Mouse (Mus musculus): ENCODE measurements around the gene Nbdy. TPM values are rescaled to one million over a fixed set of nuclear protein-coding genes. Genes with fewer than 3 reads are reported as not detected.

Nbdy gene
- 72.7 and 108 TPM in 2 replicates for total RNA-seq (2021)
- long read RNA-seq, transcript Nbdy-204 (3 exons, 1,346 nt) = minor isoform, 5 of 18 reads
- long read RNA-seq, transcript Nbdy-201 (4 exons, 788 nt) = major isoform, 11 of 18 reads
- long read RNA-seq, partial matches to known transcripts = 0 of 18 reads
- long read RNA-seq, other reads (novel, unspliced or antisense) = 2 of 18 reads

DNA sequence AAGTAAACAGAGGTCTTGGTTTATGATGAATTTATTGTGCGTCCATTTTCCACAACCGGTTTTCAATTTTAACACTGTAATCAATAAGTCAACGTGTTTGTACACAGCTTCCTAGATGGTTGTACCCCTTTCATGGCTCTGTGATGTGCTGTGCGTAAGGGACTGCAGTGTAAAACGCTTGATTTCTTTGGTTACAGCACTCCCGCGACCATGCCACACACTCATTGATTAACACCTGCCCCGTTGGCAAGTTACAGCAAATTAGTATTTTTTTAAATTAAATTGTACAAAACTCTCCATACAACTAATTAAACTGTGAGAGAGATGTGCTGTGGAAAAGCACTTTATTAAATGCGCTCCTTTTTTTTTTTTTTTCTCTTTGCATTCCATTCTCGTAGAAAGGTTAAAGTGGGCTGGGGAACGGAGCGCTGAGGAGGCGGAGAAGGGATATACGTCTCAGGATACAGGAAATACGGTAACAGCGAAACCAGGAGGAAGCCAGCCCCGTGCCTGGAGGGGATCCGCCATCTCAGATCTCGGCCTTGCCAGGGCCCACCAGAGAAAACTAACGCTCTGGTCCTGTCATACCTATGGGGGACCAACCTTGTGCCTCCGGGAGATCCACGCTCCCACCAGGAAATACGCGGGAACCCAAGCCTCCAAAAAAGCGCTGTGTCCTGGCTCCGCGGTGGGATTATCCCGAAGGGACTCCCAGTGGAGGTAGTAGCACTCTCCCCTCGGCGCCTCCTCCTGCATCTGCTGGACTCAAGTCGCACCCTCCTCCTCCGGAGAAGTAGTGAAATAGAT lies at the start of gene Nbdy:
Gene Nbdy (plus strand): TSS at position 481 of the 807 bp plus-strand sequence.
- peak; percentile 56 for DNase-seq

DNA sequence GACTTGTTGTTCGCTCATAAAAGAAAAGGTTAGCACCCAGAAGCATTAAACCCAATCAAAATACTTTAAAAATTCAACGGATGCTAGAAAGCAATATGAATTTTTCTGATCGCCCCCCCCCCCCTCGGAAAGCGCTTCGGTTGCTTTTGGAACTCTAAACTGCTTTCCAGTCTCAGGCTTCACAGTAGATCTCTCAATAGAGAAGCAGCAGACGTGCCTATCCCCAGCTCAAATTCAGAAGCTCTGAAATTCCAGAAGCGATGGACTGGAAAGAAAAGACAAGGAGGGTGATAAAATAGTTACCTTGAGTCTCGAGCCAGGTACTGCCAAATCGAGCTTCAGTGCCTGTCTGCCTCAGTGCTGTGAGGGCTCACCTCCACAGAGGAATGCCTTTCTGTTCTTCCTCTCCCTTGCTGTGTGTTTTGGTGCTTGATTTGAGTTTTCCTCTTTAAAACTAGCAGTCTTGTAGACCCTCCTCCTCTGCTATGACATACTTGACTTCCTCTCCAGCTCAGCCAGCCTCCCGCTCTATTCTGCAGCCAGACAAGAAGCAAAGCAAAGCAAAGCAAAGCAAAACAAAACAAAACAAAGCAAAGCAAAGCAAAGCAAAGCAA lies 27.5 kb upstream of the Nbdy start, which contains the start of gene Kctd12b:
Gene Kctd12b (minus strand): TSS at position 610 of the 614 bp plus-strand sequence.
- peak; percentile 2 for DNase-seq

DNA sequence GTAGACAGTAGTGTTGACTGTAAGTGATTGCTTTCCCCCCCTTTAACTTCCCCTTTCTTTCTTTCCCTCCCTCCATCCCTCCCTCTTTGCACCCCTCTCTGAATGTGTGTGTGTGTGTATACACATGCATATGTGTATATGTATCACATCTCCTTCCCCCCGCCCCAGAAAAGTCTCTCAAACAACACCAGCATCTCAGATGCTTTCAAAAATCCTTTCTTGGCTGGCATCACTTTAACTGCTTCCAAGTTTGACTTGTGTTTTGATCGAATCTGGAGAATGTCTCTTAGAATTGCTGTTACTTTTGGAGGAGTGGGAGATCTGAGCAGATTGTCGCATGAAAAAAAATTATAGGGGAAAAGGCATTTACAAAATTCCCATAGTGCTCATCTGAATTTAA lies 22.9 kb upstream of the Nbdy start:
- DNase-seq = no peak

DNA sequence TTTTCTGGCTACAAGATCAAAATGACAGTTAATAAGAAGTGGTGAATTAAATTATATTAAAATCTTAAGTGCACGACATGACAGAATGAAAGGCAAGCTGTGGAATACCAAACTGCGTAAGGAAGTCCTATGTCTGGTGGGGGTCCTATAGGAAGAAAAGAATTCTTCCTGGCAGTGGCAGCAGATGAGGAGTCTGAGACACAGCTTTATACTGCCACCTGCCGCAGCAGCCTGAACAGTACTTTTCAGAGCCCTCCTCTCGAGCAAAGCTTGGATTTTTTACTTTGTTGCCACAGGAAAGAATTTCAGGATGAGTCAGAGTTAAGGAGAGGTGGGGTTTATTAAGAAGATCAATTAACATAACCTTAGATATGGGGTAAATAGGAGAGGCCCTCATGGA lies 15.7 kb upstream of the Nbdy start:
- peak; percentile 6 for DNase-seq

DNA sequence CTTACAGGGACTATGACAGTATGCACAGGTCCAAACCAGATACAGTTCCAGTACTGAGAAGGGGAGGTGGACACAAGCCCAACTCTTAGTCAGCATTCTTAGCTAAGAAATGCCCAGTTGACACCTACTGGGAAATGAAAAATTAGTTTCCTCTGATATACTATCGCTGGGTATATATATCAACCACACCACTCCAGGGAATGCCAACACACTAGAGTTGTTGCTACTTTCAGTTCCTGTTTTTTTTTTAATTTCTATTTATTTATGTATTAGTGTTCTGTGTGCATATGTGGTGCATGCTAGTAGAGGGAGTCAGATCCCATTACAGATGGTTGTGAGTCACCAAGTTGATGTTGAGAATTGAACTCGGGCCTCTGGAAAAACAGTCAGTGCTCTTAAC lies 6.7 kb upstream of the Nbdy start:
- DNase-seq = no peak

DNA sequence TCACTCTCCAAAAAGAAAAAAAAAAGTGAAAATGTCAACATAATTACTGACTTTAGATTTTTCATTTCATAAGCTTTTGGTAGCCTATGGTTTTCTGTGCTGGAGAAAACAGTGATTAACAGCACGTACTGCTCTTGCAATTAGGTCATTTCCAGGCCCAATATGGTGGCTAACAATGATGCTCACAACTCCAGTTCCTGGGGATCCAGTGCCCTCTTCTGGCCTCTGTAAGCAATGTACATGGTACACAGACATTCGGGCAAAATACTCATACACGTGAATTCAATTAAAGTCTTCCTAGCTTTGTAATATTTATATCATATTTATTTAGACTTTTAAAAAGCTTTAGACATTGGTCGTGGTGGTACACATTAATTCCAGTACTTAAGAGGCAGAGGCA lies 3.8 kb upstream of the Nbdy start:
- DNase-seq = peak; percentile 15

DNA sequence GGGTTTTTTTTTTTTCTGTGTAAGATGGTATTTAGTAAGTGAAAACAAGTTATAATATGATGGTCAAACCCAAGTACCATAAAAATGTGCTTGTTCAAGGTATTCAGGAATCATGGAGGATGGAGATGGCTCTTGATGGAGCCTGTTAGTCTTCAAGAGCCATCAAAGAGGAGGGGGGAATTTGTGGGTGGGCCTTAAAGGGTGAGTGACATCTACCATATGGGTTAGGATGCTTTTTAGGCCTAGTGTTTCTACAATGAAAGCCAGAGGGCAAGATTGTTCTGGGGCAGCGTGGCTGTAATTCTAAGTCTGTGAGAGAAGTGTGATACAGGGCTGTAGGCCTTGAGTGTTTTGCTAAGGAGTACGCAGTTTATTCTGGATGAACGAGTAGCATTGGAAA lies 1.0 kb downstream of the Nbdy start:
- DNase-seq = no peak

DNA sequence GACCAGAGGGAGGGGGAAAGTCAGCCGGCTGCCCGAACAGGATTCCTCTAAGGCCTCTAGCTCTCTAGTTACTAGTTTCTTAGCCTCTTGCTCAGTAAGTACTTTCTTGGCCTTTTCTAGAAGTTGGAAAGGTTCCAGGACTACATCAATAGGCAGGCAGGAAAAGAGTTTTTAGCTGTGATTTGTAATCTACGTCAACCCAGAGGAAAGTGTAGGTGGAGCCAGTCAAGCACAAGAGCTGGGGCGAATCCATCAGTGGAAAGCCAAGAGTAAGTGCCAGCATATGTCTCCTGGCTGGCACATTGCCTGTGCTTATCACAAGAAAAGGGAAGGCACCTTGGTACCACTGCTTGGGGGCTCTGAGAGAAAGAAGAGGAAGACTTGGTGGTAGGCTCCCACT lies 12.3 kb downstream of the Nbdy start:
- no peak for DNase-seq

DNA sequence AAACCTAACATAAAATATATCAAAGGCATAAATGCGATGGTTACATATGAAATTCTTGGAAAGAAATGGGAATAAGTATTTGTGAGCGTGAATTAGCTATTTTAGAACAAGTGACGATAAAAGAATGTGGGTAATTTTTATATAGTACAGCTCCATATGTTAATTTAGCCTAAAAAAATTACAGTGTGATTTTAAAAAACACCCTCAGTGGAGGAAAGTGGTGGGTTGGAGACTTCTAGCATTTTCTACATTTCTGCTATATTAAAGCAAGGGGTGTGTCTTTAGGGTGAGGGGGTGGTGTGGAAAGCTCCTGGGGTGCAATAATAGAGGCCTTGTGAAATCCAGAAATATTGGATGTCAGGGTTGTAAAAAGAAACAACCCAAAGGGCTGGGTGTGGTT lies 19.1 kb downstream of the Nbdy start:
- no peak for DNase-seq

DNA sequence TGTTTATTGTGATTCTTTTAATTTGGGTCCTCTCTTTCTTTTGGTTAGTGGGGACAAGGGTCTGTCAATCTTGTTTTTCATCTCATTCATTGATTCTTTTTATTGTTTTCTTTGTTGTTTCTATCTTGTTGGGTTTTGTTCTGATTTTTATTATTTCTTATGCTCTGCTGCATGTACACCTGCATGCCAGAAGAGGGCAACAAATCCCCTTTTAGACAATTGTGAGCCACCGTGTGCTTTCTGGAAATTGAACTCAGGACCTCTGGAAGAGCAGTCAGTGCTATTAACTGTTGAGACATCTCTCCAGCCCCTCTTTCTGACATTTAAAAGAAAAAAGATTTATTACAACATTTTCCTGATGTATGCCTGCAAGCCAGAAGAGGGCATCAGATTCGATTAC lies 25.8 kb downstream of the Nbdy start:
- no peak for DNase-seq

Other genes with a start within 250 kb of the Nbdy start
- gene Ubqln2, start 225.4 kb upstream of the Nbdy start, total RNA-seq (2021) = 73.1 and 77.1 TPM in 2 replicates
- gene Cypt3, start 165.0 kb upstream of the Nbdy start, total RNA-seq (2021) = not detected in 2 replicates
- 7.9 and 10.0 TPM in 2 replicates for gene Kctd12b, start 27.2 kb upstream of the Nbdy start, total RNA-seq (2021)
- 0.73 TPM in 1 of 2 replicates, not detected in the other for gene Spin2c, start 108.6 kb downstream of the Nbdy start, total RNA-seq (2021)

All from adrenal gland, postnatal 25 days (tissue).